Mouse (Mus musculus): ENCODE data around the gene Ticam1. TPM values are rescaled to one million over a fixed set of nuclear protein-coding genes. Genes with fewer than 3 reads are reported as not detected.

Ticam1 gene
- total RNA-seq, 2 experiments from 2014 or later, result 5.5 to 5.9 TPM

- peak; percentile 87 to 96 for DNase-seq (ENCODE audit: low spot score in 2 of 2)
- intact Hi-C loops (cut with DNase I), result no loop called here
Observed at GRCm38 (mm10) chr17:56233818-56234469, 42.6 kb downstream of the Ticam1 start.

GRCm38 (mm10) chr17:56233389-56233788, 43.2 kb downstream of the Ticam1 start:
- intact Hi-C loops (cut with DNase I), result no loop called here
- DNase-seq (ENCODE audit: low spot score in 2 of 2), result no peak

GRCm38 (mm10) chr17:56229943-56230342, 46.6 kb downstream of the Ticam1 start:
- DNase-seq (ENCODE audit: low spot score in 2 of 2), result peak; percentile 88 to 96
- intact Hi-C loops (cut with DNase I), result no loop called here

DNA sequence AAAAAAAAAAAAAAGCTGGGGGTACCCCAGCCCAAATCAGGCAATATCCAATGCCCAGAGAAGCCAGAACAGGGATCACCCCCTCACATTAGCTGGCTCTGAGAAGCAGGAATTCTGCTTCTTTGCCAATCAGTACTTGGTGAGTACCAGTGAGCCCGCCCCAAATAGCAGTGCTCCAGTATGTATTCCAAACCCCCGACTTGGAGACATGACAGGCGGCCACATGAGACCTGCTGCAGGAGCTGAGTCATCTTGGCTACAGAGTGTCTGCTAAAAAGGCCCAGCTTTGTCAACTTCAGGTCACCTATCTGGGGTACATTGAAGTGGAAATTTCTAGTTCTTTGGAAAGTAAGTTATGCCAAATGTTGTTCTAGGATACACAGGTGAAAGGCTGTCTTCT, 50.0 kb downstream of the Ticam1 start:
- intact Hi-C loops (cut with DNase I), result no loop called here
- DNase-seq (ENCODE audit: low spot score in 2 of 2), result no peak

DNA sequence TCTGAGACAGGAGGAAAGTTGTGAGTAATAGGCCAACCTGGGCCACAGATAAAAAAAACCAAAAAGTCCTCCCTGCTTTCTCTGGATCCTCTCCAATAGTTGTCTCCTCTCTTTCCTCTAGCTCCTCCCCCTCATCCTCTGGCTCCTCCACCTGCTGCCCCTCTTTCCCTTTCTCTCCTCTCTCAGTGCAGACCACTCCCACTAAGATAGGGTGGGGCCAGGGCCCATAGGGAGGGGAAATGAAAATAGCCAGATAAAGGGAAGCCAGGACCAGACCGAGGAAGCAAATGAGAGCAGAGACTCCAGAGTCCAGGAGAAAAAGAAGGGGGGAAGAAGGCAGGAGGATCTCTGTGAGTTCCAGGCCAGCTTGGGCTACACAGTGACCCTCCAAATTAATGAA, 51.7 kb downstream of the Ticam1 start:
- intact Hi-C loops (cut with DNase I), result no loop called here
- no peak for DNase-seq (ENCODE audit: low spot score in 2 of 2)

GRCm38 (mm10) chr17:56219805-56220204, 56.8 kb downstream of the Ticam1 start:
- intact Hi-C loops (cut with DNase I), result loop anchor here (5.0 kb wide), 1 partner anchor 32 kb away; no protein-coding TSS in a partner anchor
- no peak for DNase-seq (ENCODE audit: low spot score in 2 of 2)

Small RNA genes lying within 50 kb of the gene (microRNA-seq; reads per million reads assigned to microRNA genes)
- gene Mir7b, result 2,333 to 4,028 reads per million in 2 experiments

Other genes with a start within 250 kb of the Ticam1 start
- 10 to 100 TPM; 51.4 to 57.8 TPM for gene Sh3gl1, start 240.2 kb downstream of the Ticam1 start, total RNA-seq (2021)
- 1 to 10 TPM; 2.5 to 4.0 TPM for gene Chaf1a, start 236.3 kb downstream of the Ticam1 start, total RNA-seq (2021)
- 10 to 100 TPM; 74.4 to 89.6 TPM for gene Ubxn6, start 201.8 kb downstream of the Ticam1 start, total RNA-seq (2021)
- gene Hdgfl2, start 197.2 kb downstream of the Ticam1 start, total RNA-seq (2021), result 10 to 100 TPM; 97.6 to 97.9 TPM
- gene Plin4, start 167.0 kb downstream of the Ticam1 start, total RNA-seq (2021), result 1 to 10 TPM in 1 of 2 experiments, under 1 TPM in 1; 0.36 to 1.1 TPM
- 1 to 10 TPM in 1 of 2 experiments, under 1 TPM in 1; 0.46 to 1.1 TPM for gene Plin5, start 159.2 kb downstream of the Ticam1 start, total RNA-seq (2021)
- 1 to 10 TPM; 1.2 to 2.8 TPM for gene Lrg1, start 154.8 kb downstream of the Ticam1 start, total RNA-seq (2021)
- 100 to 1,000 TPM; 135 to 144 TPM for gene Sema6b, start 136.4 kb downstream of the Ticam1 start, total RNA-seq (2021)
- gene Tnfaip8l1, start 114.3 kb downstream of the Ticam1 start, total RNA-seq (2021), result 1 to 10 TPM; 8.3 to 9.8 TPM
- gene Mydgf, start 92.9 kb downstream of the Ticam1 start, total RNA-seq (2021), result 10 to 100 TPM; 47.2 to 48.0 TPM
- 10 to 100 TPM; 50.5 to 57.1 TPM for gene Dpp9, start 57.9 kb downstream of the Ticam1 start, total RNA-seq (2021)
- 10 to 100 TPM; 39.1 to 41.0 TPM for gene Fem1a, start 20.0 kb downstream of the Ticam1 start, total RNA-seq (2021)
- gene Plin3, start 16.1 kb upstream of the Ticam1 start, total RNA-seq (2021), result 1 to 10 TPM; 4.8 TPM
- not detected for gene Arrdc5, start 23.5 kb upstream of the Ticam1 start, total RNA-seq (2021)
- 1 to 10 TPM; 2.1 to 2.8 TPM for gene Uhrf1, start 26.5 kb upstream of the Ticam1 start, total RNA-seq (2021)
- 10 to 100 TPM; 75.0 to 87.7 TPM for gene Kdm4b, start 49.3 kb upstream of the Ticam1 start, total RNA-seq (2021)
- 100 to 1,000 TPM; 644 to 661 TPM for gene Ptprs, start 199.7 kb upstream of the Ticam1 start, total RNA-seq (2021)
- not detected for gene Znrf4, start 235.6 kb upstream of the Ticam1 start, total RNA-seq (2021)